Mouse (Mus musculus) cerebellum, adult 2 months (tissue): ENCODE measurements around the gene Tomm7. TPM values are rescaled to one million over a fixed set of nuclear protein-coding genes. Genes with fewer than 3 reads are reported as not detected.
A peak's percentile ranks its signal among the peaks of the same experiment; 100 is the strongest.
"Not testable (repeated sequence)": the region's sequence is repeated elsewhere in the genome, so short reads cannot be mapped to it uniquely, and the experiment has no call there.

ENCODE experiments used
- DNase-seq, 2 experiments: peaks; one replicate each; pipeline ENCODE4 v3.0.0; 2021
- H3K27ac ChIP-seq: fragments of 200-500 bp; 2 replicates; pipeline ENCODE4 v1.5.1; 2012; ENCODE audit warnings: low read length, control low read depth, inconsistent platforms; ENCODE audit not compliant: insufficient read depth
- H3K27me3 ChIP-seq: fragments of 200-500 bp; 2 replicates; pipeline ENCODE4 v1.6.1; 2012; ENCODE audit warnings: inconsistent platforms, mild to moderate bottlenecking, low read length, moderate library complexity; ENCODE audit not compliant: control insufficient read depth, insufficient read depth
- H3K4me1 ChIP-seq: fragments of 200-500 bp; 2 replicates; pipeline ENCODE4 v1.6.1; 2011; ENCODE audit warnings: low read length; ENCODE audit not compliant: control insufficient read depth, insufficient read depth
- H3K4me3 ChIP-seq: fragments of 200-500 bp; replicated peaks from 2 replicates; pipeline ENCODE3; 2011; ENCODE audit warnings: mild to moderate bottlenecking, low read depth, low read length, control low read depth; ENCODE audit not compliant: insufficient read depth
- CTCF ChIP-seq: fragments of 200-500 bp; IDR thresholded peaks from 2 replicates; pipeline ENCODE4 v1.5.1; 2011; ENCODE audit warnings: low read depth, mild to moderate bottlenecking, control low read depth, low read length, moderate library complexity, borderline replicate concordance; ENCODE audit not compliant: insufficient read depth
- POLR2A ChIP-seq: fragments of 200-500 bp; IDR thresholded peaks from 2 replicates; pipeline ENCODE4 v1.6.1; 2011; ENCODE audit warnings: low read length, control low read depth, borderline replicate concordance; ENCODE audit not compliant: insufficient read depth
- WGBS: fragments of 180-500 bp; shearing (Covaris S2); methylation state at CpG from one replicate; pipeline ENCODE4 v1.1.7; 2018; 5-methylcytosine and 5-hydroxymethylcytosine counted together
- polyA plus RNA-seq: library from polyadenylated mRNA; depleted of rRNA; stranded (reverse); fragments of >200 nt; gene quantifications from 2 replicates; pipeline ENCODE4 v1.2.3, GENCODE M21; 2012

The Tomm7 gene
- polyA plus RNA-seq, 1 experiment: 90.0 TPM

- Histone ChIP-seq H3K27ac (no peak overlapping the region), H3K4me3 (peak overlapping the region; percentile 96), H3K4me1 (peaks cover 2% of the 10 kb centered on the region), H3K27me3 (no peaks in the 10 kb centered on the region)
- no peak for TF ChIP-seq CTCF
- TF ChIP-seq POLR2A: no peak
- WGBS: 17% methylated on average over 7 of the region's 7 CpGs
- no peak for DNase-seq
These were observed 525 bp upstream of the Tomm7 start for GRCm38 (mm10) chr5:23844531-23844841.

GRCm38 (mm10) chr5:23838158-23838557 lies 5.8 kb downstream of the Tomm7 start:
- DNase-seq: no peak
- peaks cover 2% of the 10 kb centered on the region for H3K4me1 ChIP-seq
- WGBS: 90% methylated on average over 7 of the region's 7 CpGs
- no peak overlapping the region for H3K27ac ChIP-seq
- TF ChIP-seq POLR2A: no peak
- TF ChIP-seq CTCF: no peak
- H3K4me3 ChIP-seq: no peak overlapping the region
- no peaks in the 10 kb centered on the region; the same call in 1 of the 2 replicates for H3K27me3 ChIP-seq

- DNase-seq, H3K4me1 ChIP-seq, H3K4me3 ChIP-seq, H3K27ac ChIP-seq, H3K27me3 ChIP-seq: not testable (repeated sequence)
- 57% methylated on average over 1 of the region's 1 CpGs for WGBS
These were observed 8.3 kb downstream of the Tomm7 start for GRCm38 (mm10) chr5:23835691-23836090.

- Histone ChIP-seq H3K27ac (no peak overlapping the region), H3K4me1 (no peaks in the 10 kb centered on the region), H3K27me3 (no peaks in the 10 kb centered on the region; the same call in 1 of the 2 replicates), H3K4me3 (no peak overlapping the region)
- DNase-seq: peak; percentile 26
- 36% methylated on average over 58 of the region's 58 CpGs for WGBS
- no peak for TF ChIP-seq CTCF
These were observed 12.8 kb downstream of the Tomm7 start for GRCm38 (mm10) chr5:23830897-23831752.

- Histone ChIP-seq H3K27ac (no peak overlapping the region), H3K4me3 (no peak overlapping the region), H3K27me3 (no peaks in the 10 kb centered on the region; the same call in 1 of the 2 replicates), H3K4me1 (no peaks in the 10 kb centered on the region)
- peak; percentile 71; the same call in 1 of the 2 replicates for TF ChIP-seq CTCF
- TF ChIP-seq POLR2A: no peak
- 35% methylated on average over 11 of the region's 11 CpGs for WGBS
- DNase-seq: peak; percentile 42 to 51
These were observed 17.5 kb downstream of the Tomm7 start for GRCm38 (mm10) chr5:23826321-23827004.

- no peaks in the 10 kb centered on the region for H3K4me1 ChIP-seq
- WGBS: 77% methylated on average over 8 of the region's 8 CpGs
- no peaks in the 10 kb centered on the region for H3K27me3 ChIP-seq
- H3K4me3 ChIP-seq: no peak overlapping the region
- TF ChIP-seq POLR2A (no peak), CTCF (no peak)
- DNase-seq: no peak
- H3K27ac ChIP-seq: no peak overlapping the region
These were observed 19.7 kb downstream of the Tomm7 start for GRCm38 (mm10) chr5:23824171-23824733.

GRCm38 (mm10) chr5:23822306-23822705 lies 21.7 kb downstream of the Tomm7 start:
- no peak for DNase-seq
- Histone ChIP-seq H3K4me3 (no peak overlapping the region), H3K27me3 (no peaks in the 10 kb centered on the region), H3K27ac (no peak overlapping the region), H3K4me1 (no peaks in the 10 kb centered on the region)
- TF ChIP-seq CTCF (no peak), POLR2A (no peak)
- 39% methylated on average over 11 of the region's 11 CpGs for WGBS

- Histone ChIP-seq H3K27me3 (no peaks in the 10 kb centered on the region), H3K4me3 (no peak overlapping the region), H3K27ac (no peak overlapping the region), H3K4me1 (no peaks in the 10 kb centered on the region)
- TF ChIP-seq POLR2A: no peak
- TF ChIP-seq CTCF: no peak
- WGBS: 86% methylated on average over 15 of the region's 15 CpGs
- DNase-seq: no peak
These were observed 27.3 kb downstream of the Tomm7 start for GRCm38 (mm10) chr5:23816681-23817080.
